Mouse (Mus musculus) erythroblast, adult 5-6 weeks (primary cell): ENCODE results near the gene Prkar2a. TPM values are rescaled to one million over a fixed set of nuclear protein-coding genes. Genes with fewer than 3 reads are reported as not detected.

Source experiments
- ATAC-seq: replicated peaks from 2 replicates; pipeline ENCODE4 v1.8.0; 2016; ENCODE audit warnings: moderate number of reproducible peaks, mild to moderate bottlenecking, moderate TSS enrichment, inconsistent platforms; ENCODE audit not compliant: poor library complexity, low FRiP score, severe bottlenecking
- total RNA-seq, 2 experiments: library from RNA; stranded (forward) in 1 of 2; stranded (reverse) in 1 of 2; fragments of 150-400 nt in 1 of 2; fragments of 200-764, 138-1000 nt in 1 of 2; gene quantifications; 2 replicates each; pipeline versions ENCODE4 v1.2.3 to v1.2.4; 2015 to 2017; ENCODE audit warnings: low replicate concordance in 2 of 2

Gene Prkar2a
- total RNA-seq, 2 experiments from 2014 or later = 1.4 to 2.9 TPM

GRCm38 (mm10) chr9:108787080-108787479 is 98.0 kb downstream of the Prkar2a start:
- no peak for ATAC-seq

GRCm38 (mm10) chr9:108788713-108789112 is 99.6 kb downstream of the Prkar2a start:
- ATAC-seq = no peak

GRCm38 (mm10) chr9:108792307-108792706 is 103.2 kb downstream of the Prkar2a start:
- no peak for ATAC-seq

- ATAC-seq = no peak
Measured at GRCm38 (mm10) chr9:108792730-108793129, 103.6 kb downstream of the Prkar2a start.

- no peak for ATAC-seq
Measured at GRCm38 (mm10) chr9:108795281-108795680, 106.2 kb downstream of the Prkar2a start.

- peak; percentile 95 for ATAC-seq
Measured at GRCm38 (mm10) chr9:108795762-108796161, 106.6 kb downstream of the Prkar2a start.

- ATAC-seq = no peak
Measured at GRCm38 (mm10) chr9:108796351-108796981, 107.4 kb downstream of the Prkar2a start.

GRCm38 (mm10) chr9:108797477-108797876 is 108.4 kb downstream of the Prkar2a start:
- ATAC-seq = no peak

GRCm38 (mm10) chr9:108798508-108799075 is 109.5 kb downstream of the Prkar2a start:
- no peak for ATAC-seq

- ATAC-seq = no peak
Measured at GRCm38 (mm10) chr9:108799564-108799963, 110.5 kb downstream of the Prkar2a start.

Other genes with a start within 250 kb of the Prkar2a start
- 6.1 and 21.7 TPM in 2 replicates for gene Ccdc71, start 228.8 kb upstream of the Prkar2a start, total RNA-seq (2015; ENCODE audit: low replicate concordance)
- gene Ccdc71, start 228.8 kb upstream of the Prkar2a start, total RNA-seq (2017; ENCODE audit: low replicate concordance) = 1.5 and 5.8 TPM in 2 replicates
- 0.77 and 2.9 TPM in 2 replicates for gene Klhdc8b, start 227.7 kb upstream of the Prkar2a start, total RNA-seq (2015; ENCODE audit: low replicate concordance)
- gene Klhdc8b, start 227.7 kb upstream of the Prkar2a start, total RNA-seq (2017; ENCODE audit: low replicate concordance) = 3.3 and 4.3 TPM in 2 replicates
- not detected in 2 replicates for gene Lamb2, start 209.6 kb upstream of the Prkar2a start, total RNA-seq (2015; ENCODE audit: low replicate concordance)
- not detected in 2 replicates for gene Lamb2, start 209.6 kb upstream of the Prkar2a start, total RNA-seq (2017; ENCODE audit: low replicate concordance)
- gene Usp19, start 198.7 kb upstream of the Prkar2a start, total RNA-seq (2015; ENCODE audit: low replicate concordance) = 57.9 and 59.6 TPM in 2 replicates
- 80.2 and 94.7 TPM in 2 replicates for gene Usp19, start 198.7 kb upstream of the Prkar2a start, total RNA-seq (2017; ENCODE audit: low replicate concordance)
- gene Qars, start 181.6 kb upstream of the Prkar2a start, total RNA-seq (2015; ENCODE audit: low replicate concordance) = 18.6 and 69.2 TPM in 2 replicates
- gene Qars, start 181.6 kb upstream of the Prkar2a start, total RNA-seq (2017; ENCODE audit: low replicate concordance) = 54.2 and 64.6 TPM in 2 replicates
- gene Qrich1, start 172.5 kb upstream of the Prkar2a start, total RNA-seq (2015; ENCODE audit: low replicate concordance) = 26.9 and 40.5 TPM in 2 replicates
- 55.7 and 59.0 TPM in 2 replicates for gene Qrich1, start 172.5 kb upstream of the Prkar2a start, total RNA-seq (2017; ENCODE audit: low replicate concordance)
- 64.2 and 120 TPM in 2 replicates for gene Impdh2, start 129.0 kb upstream of the Prkar2a start, total RNA-seq (2015; ENCODE audit: low replicate concordance)
- gene Impdh2, start 129.0 kb upstream of the Prkar2a start, total RNA-seq (2017; ENCODE audit: low replicate concordance) = 50.0 and 52.2 TPM in 2 replicates
- 8.3 and 15.9 TPM in 2 replicates for gene Ndufaf3, start 121.9 kb upstream of the Prkar2a start, total RNA-seq (2015; ENCODE audit: low replicate concordance)
- 3.1 and 4.2 TPM in 2 replicates for gene Ndufaf3, start 121.9 kb upstream of the Prkar2a start, total RNA-seq (2017; ENCODE audit: low replicate concordance)
- 26.8 and 47.5 TPM in 2 replicates for gene Dalrd3, start 119.4 kb upstream of the Prkar2a start, total RNA-seq (2015; ENCODE audit: low replicate concordance)
- gene Dalrd3, start 119.4 kb upstream of the Prkar2a start, total RNA-seq (2017; ENCODE audit: low replicate concordance) = 10.3 and 11.4 TPM in 2 replicates
- gene Wdr6, start 110.6 kb upstream of the Prkar2a start, total RNA-seq (2015; ENCODE audit: low replicate concordance) = 2.1 and 4.0 TPM in 2 replicates
- 1.5 and 1.7 TPM in 2 replicates for gene Wdr6, start 110.6 kb upstream of the Prkar2a start, total RNA-seq (2017; ENCODE audit: low replicate concordance)
- gene P4htm, start 91.6 kb upstream of the Prkar2a start, total RNA-seq (2015; ENCODE audit: low replicate concordance) = not detected in 2 replicates
- gene P4htm, start 91.6 kb upstream of the Prkar2a start, total RNA-seq (2017; ENCODE audit: low replicate concordance) = 1.8 TPM in 1 of 2 replicates, not detected in the other
- gene Arih2, start 39.9 kb upstream of the Prkar2a start, total RNA-seq (2015; ENCODE audit: low replicate concordance) = 36.6 and 115 TPM in 2 replicates
- 83.3 and 101 TPM in 2 replicates for gene Arih2, start 39.9 kb upstream of the Prkar2a start, total RNA-seq (2017; ENCODE audit: low replicate concordance)
- 4.2 and 6.5 TPM in 2 replicates for gene Slc25a20, start 27.2 kb upstream of the Prkar2a start, total RNA-seq (2015; ENCODE audit: low replicate concordance)
- 2.2 and 4.9 TPM in 2 replicates for gene Slc25a20, start 27.2 kb upstream of the Prkar2a start, total RNA-seq (2017; ENCODE audit: low replicate concordance)
- gene Ip6k2, start 94.5 kb downstream of the Prkar2a start, total RNA-seq (2015; ENCODE audit: low replicate concordance) = 4.2 and 20.9 TPM in 2 replicates
- 47.5 and 61.2 TPM in 2 replicates for gene Ip6k2, start 94.5 kb downstream of the Prkar2a start, total RNA-seq (2017; ENCODE audit: low replicate concordance)
- gene Nckipsd, start 119.1 kb downstream of the Prkar2a start, total RNA-seq (2015; ENCODE audit: low replicate concordance) = 2.7 and 4.2 TPM in 2 replicates
- gene Nckipsd, start 119.1 kb downstream of the Prkar2a start, total RNA-seq (2017; ENCODE audit: low replicate concordance) = 1.8 and 3.7 TPM in 2 replicates
- gene Celsr3, start 137.0 kb downstream of the Prkar2a start, total RNA-seq (2015; ENCODE audit: low replicate concordance) = 1.9 and 5.0 TPM in 2 replicates
- gene Celsr3, start 137.0 kb downstream of the Prkar2a start, total RNA-seq (2017; ENCODE audit: low replicate concordance) = 0.09 and 1.8 TPM in 2 replicates
- gene Slc26a6, start 164.0 kb downstream of the Prkar2a start, total RNA-seq (2015; ENCODE audit: low replicate concordance) = 0.63 and 23.8 TPM in 2 replicates
- not detected in 2 replicates for gene Slc26a6, start 164.0 kb downstream of the Prkar2a start, total RNA-seq (2017; ENCODE audit: low replicate concordance)
- not detected in 2 replicates for gene Tmem89, start 225.3 kb downstream of the Prkar2a start, total RNA-seq (2015; ENCODE audit: low replicate concordance)
- gene Tmem89, start 225.3 kb downstream of the Prkar2a start, total RNA-seq (2017; ENCODE audit: low replicate concordance) = not detected in 2 replicates
- 24.2 and 31.5 TPM in 2 replicates for gene Uqcrc1, start 247.3 kb downstream of the Prkar2a start, total RNA-seq (2015; ENCODE audit: low replicate concordance)
- gene Uqcrc1, start 247.3 kb downstream of the Prkar2a start, total RNA-seq (2017; ENCODE audit: low replicate concordance) = 55.1 and 79.9 TPM in 2 replicates